Mouse (Mus musculus) heart, postnatal 0 days (tissue): Measurements from ENCODE around the gene Parp9. TPM values are rescaled to one million over a fixed set of nuclear protein-coding genes. Genes with fewer than 3 reads are reported as not detected.

Experiments used
- ATAC-seq: fragments of 200-750 bp; cut with Nextera tagmentation; 2 replicates; pipeline ENCODE4 v1.8.0; 2017; ENCODE audit warnings: low read depth, moderate number of reproducible peaks, moderate library complexity; ENCODE audit not compliant: insufficient read depth
- DNase-seq: peaks from one replicate; pipeline ENCODE4 v3.0.0-alpha.2; 2016; ENCODE audit warnings: low spot score
- H3K27ac ChIP-seq: fragments of 300-500 bp; sonication (generic); 2 replicates; pipeline ENCODE4 v1.5.1; 2014; ENCODE audit warnings: low read depth, mild to moderate bottlenecking
- H3K27me3 ChIP-seq: fragments of 300-500 bp; sonication (generic); 2 replicates; pipeline ENCODE4 v1.6.1; 2014; ENCODE audit warnings: low read length, mixed read lengths; ENCODE audit not compliant: control insufficient read depth, insufficient read depth
- H3K36me3 ChIP-seq: fragments of 300-500 bp; sonication (generic); replicated peaks from 2 replicates; pipeline ENCODE4 v1.6.1; 2014; ENCODE audit warnings: low read length, mixed read lengths; ENCODE audit not compliant: control insufficient read depth, insufficient read depth
- H3K4me1 ChIP-seq: fragments of 300-500 bp; sonication (generic); 2 replicates; pipeline ENCODE4 v1.6.1; 2014; ENCODE audit warnings: antibody characterized with exemption; ENCODE audit not compliant: control insufficient read depth, insufficient read depth
- H3K4me2 ChIP-seq: fragments of 300-500 bp; sonication (generic); 2 replicates; pipeline ENCODE4 v1.6.1; 2014; ENCODE audit warnings: low read depth, mild to moderate bottlenecking, low read length, moderate library complexity
- H3K4me3 ChIP-seq: fragments of 300-500 bp; sonication (generic); 2 replicates; pipeline ENCODE4 v1.5.1; 2014; ENCODE audit warnings: low read depth, low read length
- H3K9ac ChIP-seq: fragments of 300-500 bp; sonication (generic); replicated peaks from 2 replicates; pipeline ENCODE4 v1.6.1; 2014; ENCODE audit warnings: low read depth, low read length, mixed read lengths
- H3K9me3 ChIP-seq: fragments of 300-500 bp; sonication (generic); replicated peaks from 2 replicates; pipeline ENCODE4 v1.6.1; 2016; ENCODE audit warnings: low read length; ENCODE audit not compliant: control insufficient read depth
- CTCF ChIP-seq: IDR thresholded peaks from 2 replicates; pipeline ENCODE4 v1.5.1; 2016; ENCODE audit warnings: antibody characterized with exemption, control low read depth, low read depth
- EP300 ChIP-seq: IDR thresholded peaks from 2 replicates; pipeline ENCODE4 v1.6.1; 2016; ENCODE audit warnings: antibody characterized with exemption, low read depth
- WGBS: fragments of 180-500 bp; shearing (Covaris S2); extraction: QIAGEN DNeasy Blood & Tissue Kit; methylation state at CpG from one replicate; pipeline ENCODE4 v1.1.7; 2014; 5-methylcytosine and 5-hydroxymethylcytosine counted together
- polyA plus RNA-seq: library from polyadenylated mRNA; unstranded; fragments of >200 nt; fragmentation: Nextera tagmentation; extraction: Ambion mirVana; gene quantifications from 2 replicates; pipeline ENCODE4 v1.2.1, GENCODE M21; 2015
- total RNA-seq: library from RNA; depleted of rRNA; stranded (reverse); fragments of >200 nt; gene quantifications from 2 replicates; pipeline ENCODE4 v1.2.3, GENCODE M21; 2014; ENCODE audit warnings: low replicate concordance; rRNA removed

Parp9 gene
- total and polyA plus RNA-seq, 2 experiments from 2014 or later = 9.7 to 11.4 TPM

DNA sequence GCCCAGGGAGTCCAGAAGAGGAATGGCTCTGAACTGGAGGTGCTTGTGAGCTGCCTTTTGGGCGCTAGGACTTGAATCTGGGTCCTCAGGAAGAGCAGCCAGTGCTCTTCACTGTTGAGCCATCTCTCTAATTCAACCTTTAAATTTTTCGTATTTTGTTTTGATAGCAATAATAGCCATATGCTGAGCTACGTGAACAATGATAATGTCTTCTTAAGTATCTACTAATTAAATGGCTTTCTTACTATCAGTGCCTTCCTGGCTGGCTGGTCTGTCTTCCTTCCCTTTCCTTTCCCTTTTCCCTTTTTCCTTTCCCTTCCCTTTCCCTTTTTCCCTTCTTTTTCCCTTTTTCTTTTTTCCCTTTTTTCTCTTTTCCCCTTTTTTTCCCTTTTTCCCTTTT, 70.1 kb downstream of the Parp9 start:
- no peak for TF ChIP-seq CTCF
- no peak for TF ChIP-seq EP300
- DNase-seq = no peak
- no peak for ATAC-seq
- Histone ChIP-seq H3K4me3 (no peak overlapping the region), H3K4me2 (no peak overlapping the region), H3K27ac (no peak overlapping the region), H3K36me3 (peaks cover 35% of the 10 kb centered on the region), H3K9ac (no peak overlapping the region), H3K27me3 (no peaks in the 10 kb centered on the region), H3K9me3 (no peaks in the 10 kb centered on the region), H3K4me1 (no peaks in the 10 kb centered on the region)
- 96% methylated on average over 3 of the region's 3 CpGs for WGBS

DNA sequence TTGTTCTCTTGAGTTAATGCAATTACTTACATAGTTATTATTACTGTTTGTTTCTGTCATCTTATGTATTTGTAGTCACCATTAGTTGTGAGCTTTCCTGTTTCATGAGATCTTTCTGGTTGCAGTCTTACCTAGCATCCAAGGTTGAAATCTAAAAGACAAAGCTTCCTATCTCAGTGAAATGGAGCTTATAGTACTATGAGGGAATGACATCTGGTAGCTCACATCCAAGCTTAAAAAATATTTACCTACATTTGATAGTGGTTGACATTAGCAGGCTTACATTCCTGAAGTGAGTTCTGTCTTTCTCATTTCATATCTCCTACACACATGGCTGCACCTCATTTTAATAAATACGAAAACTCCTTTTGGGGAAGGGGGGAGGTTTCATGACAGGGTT, 78.1 kb downstream of the Parp9 start:
- no peak overlapping the region for H3K4me2 ChIP-seq
- no peak for ATAC-seq
- WGBS = 94% methylated on average over 1 of the region's 1 CpGs
- no peak overlapping the region for H3K4me3 ChIP-seq
- peaks cover 50% of the 10 kb centered on the region for H3K36me3 ChIP-seq
- no peaks in the 10 kb centered on the region for H3K9me3 ChIP-seq
- no peaks in the 10 kb centered on the region for H3K4me1 ChIP-seq
- DNase-seq = no peak
- H3K9ac ChIP-seq = no peak overlapping the region
- TF ChIP-seq CTCF = no peak
- no peak for TF ChIP-seq EP300
- H3K27ac ChIP-seq = no peak overlapping the region
- H3K27me3 ChIP-seq = no peaks in the 10 kb centered on the region

Other genes with a start within 250 kb of the Parp9 start
- gene Dirc2, start 169.1 kb upstream of the Parp9 start, total RNA-seq = 38.3 and 39.8 TPM in 2 replicates
- gene Dirc2, start 169.1 kb upstream of the Parp9 start, polyA plus RNA-seq = 15.3 and 16.1 TPM in 2 replicates
- gene Hspbap1, start 168.1 kb upstream of the Parp9 start, total RNA-seq = 1.0 and 5.5 TPM in 2 replicates
- gene Hspbap1, start 168.1 kb upstream of the Parp9 start, polyA plus RNA-seq = 5.0 and 5.7 TPM in 2 replicates
- 2.9 and 3.5 TPM in 2 replicates for gene Parp14, start 66.9 kb upstream of the Parp9 start, total RNA-seq
- gene Parp14, start 66.9 kb upstream of the Parp9 start, polyA plus RNA-seq = 1.1 and 1.4 TPM in 2 replicates
- 8.1 and 11.2 TPM in 2 replicates for gene Dtx3l, start 681 bp downstream of the Parp9 start, total RNA-seq
- gene Dtx3l, start 681 bp downstream of the Parp9 start, polyA plus RNA-seq = 5.1 and 5.6 TPM in 2 replicates
- gene Kpna1, start 40.3 kb downstream of the Parp9 start, total RNA-seq = 46.3 and 55.0 TPM in 2 replicates
- gene Kpna1, start 40.3 kb downstream of the Parp9 start, polyA plus RNA-seq = 29.4 and 37.3 TPM in 2 replicates
- gene Wdr5b, start 102.7 kb downstream of the Parp9 start, total RNA-seq = 5.4 and 7.8 TPM in 2 replicates
- 5.8 and 6.8 TPM in 2 replicates for gene Wdr5b, start 102.7 kb downstream of the Parp9 start, polyA plus RNA-seq
- gene Fam162a, start 133.1 kb downstream of the Parp9 start, total RNA-seq = 126 and 370 TPM in 2 replicates
- gene Fam162a, start 133.1 kb downstream of the Parp9 start, polyA plus RNA-seq = 755 and 772 TPM in 2 replicates
- gene Ccdc58, start 133.2 kb downstream of the Parp9 start, total RNA-seq = 20.9 and 28.4 TPM in 2 replicates
- 79.2 and 82.6 TPM in 2 replicates for gene Ccdc58, start 133.2 kb downstream of the Parp9 start, polyA plus RNA-seq
- gene Csta1, start 192.8 kb downstream of the Parp9 start, total RNA-seq = not detected in 2 replicates
- not detected in 2 replicates for gene Csta1, start 192.8 kb downstream of the Parp9 start, polyA plus RNA-seq
- gene Stfa2l1, start 218.3 kb downstream of the Parp9 start, total RNA-seq = 1.3 TPM in 1 of 2 replicates, not detected in the other
- 1.7 and 2.4 TPM in 2 replicates for gene Stfa2l1, start 218.3 kb downstream of the Parp9 start, polyA plus RNA-seq
- gene Gm5483, start 245.7 kb downstream of the Parp9 start, total RNA-seq = not detected in 2 replicates
- 3.1 and 4.5 TPM in 2 replicates for gene Gm5483, start 245.7 kb downstream of the Parp9 start, polyA plus RNA-seq